Mouse (Mus musculus): Measurements from ENCODE around the gene Wnk2.

DNA sequence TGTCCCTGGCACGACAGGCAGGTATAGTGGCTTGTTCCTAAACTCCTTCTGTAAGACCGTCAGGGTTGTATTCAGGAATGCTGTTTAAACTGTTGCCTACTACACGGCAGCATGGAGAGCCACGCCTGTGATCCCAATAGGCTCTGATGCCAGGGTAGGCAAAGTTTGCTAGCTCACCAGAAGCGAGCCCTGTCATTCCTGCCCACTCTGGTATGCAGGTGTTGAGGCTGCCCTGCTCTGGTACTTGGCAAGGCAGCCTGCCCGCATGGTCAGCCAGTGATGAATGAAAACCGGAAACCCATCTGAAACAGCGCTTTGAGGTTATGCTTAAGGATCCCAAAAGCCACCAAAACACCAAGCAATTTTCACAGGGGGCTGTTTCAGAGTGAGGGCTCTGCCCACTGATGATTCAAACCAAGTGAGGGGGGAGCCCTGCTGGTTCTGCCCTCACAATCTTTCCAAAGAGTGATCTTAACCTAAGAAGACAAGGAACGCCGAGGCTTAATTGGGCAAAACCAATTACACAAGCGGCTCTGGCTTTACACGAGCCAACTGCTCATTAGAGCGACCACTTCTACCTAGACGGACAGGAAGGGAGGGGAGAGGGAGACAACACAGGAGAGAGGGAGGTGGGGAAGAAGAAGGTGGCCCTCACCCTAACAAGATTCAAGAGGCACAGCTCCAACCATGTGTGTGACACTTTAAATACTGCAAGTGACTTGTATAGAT is 65.5 kb downstream of the Wnk2 start:
- no peak for TF ChIP-seq CTCF (IDR thresholded peaks at IDR 0.05; ENCODE audit: extremely low read depth, insufficient read depth, low read length)
- no peak for TF ChIP-seq POLR2A (IDR thresholded peaks at IDR 0.05; ENCODE audit: extremely low read depth, insufficient read depth, low read length)

Data from cortical plate, adult 2 months (tissue).